Mouse (Mus musculus): ENCODE results near the gene Rinl. TPM values are rescaled to one million over a fixed set of nuclear protein-coding genes. Genes with fewer than 3 reads are reported as not detected.

Gene Rinl
- polyA plus RNA-seq, 1 experiment from 2014 or later: 2.6 TPM

- ATAC-seq: no peak
- POLR2A ChIA-PET: interaction anchor here (0.9 to 4.0 kb wide), 3 partner anchors 7 to 47 kb away, joined by 3 to 22 read pairs (median 8); partner anchors contain the start of gene Sirt2
- in situ Hi-C loops (cut with MboI; ENCODE audit: low pct_unique_long_range_greater_than_20kb): no loop called here
- TF ChIP-seq CTCF (IDR thresholded peaks at IDR 0.05): no peak
- no peak for DNase-seq (ENCODE audit: low read depth, low spot score)
- CTCF ChIA-PET: interaction anchor here (0.8 to 1.1 kb wide), 3 partner anchors 11 to 33 kb away, joined by 3 read pairs; no protein-coding TSS in a partner anchor
- no peaks in the 10 kb centered on the region for H3K27me3 ChIP-seq
Observed at GRCm38 (mm10) chr7:28812949-28813348, 24.2 kb downstream of the Rinl start.

- ChIA-PET CTCF (no interaction called here), POLR2A (no interaction called here)
- no peak for ATAC-seq
- no peaks in the 10 kb centered on the region for H3K27me3 ChIP-seq
- no peak for TF ChIP-seq CTCF (IDR thresholded peaks at IDR 0.05)
- in situ Hi-C loops (cut with MboI; ENCODE audit: low pct_unique_long_range_greater_than_20kb): no loop called here
- no peak for DNase-seq (ENCODE audit: low read depth, low spot score)
Observed at GRCm38 (mm10) chr7:28814306-28815034, 25.7 kb downstream of the Rinl start.

- no peak for ATAC-seq
- in situ Hi-C loops (cut with MboI; ENCODE audit: low pct_unique_long_range_greater_than_20kb): no loop called here
- no peak for DNase-seq (ENCODE audit: low read depth, low spot score)
- H3K27me3 ChIP-seq: no peaks in the 10 kb centered on the region
- no peak for TF ChIP-seq CTCF (IDR thresholded peaks at IDR 0.05)
- CTCF ChIA-PET: no interaction called here
- POLR2A ChIA-PET: no interaction called here
Observed at GRCm38 (mm10) chr7:28815230-28815629, 26.5 kb downstream of the Rinl start.

GRCm38 (mm10) chr7:28816201-28816600, 27.4 kb downstream of the Rinl start:
- no peak for ATAC-seq
- no peak for TF ChIP-seq CTCF (IDR thresholded peaks at IDR 0.05)
- in situ Hi-C loops (cut with MboI; ENCODE audit: low pct_unique_long_range_greater_than_20kb): no loop called here
- no peak for DNase-seq (ENCODE audit: low read depth, low spot score)
- ChIA-PET CTCF (no interaction called here), POLR2A (interaction anchor here (0.6 kb wide), 2 partner anchors 137 to 168 kb away, joined by 3 to 4 read pairs; no protein-coding TSS in a partner anchor)
- no peaks in the 10 kb centered on the region for H3K27me3 ChIP-seq

- no peak for TF ChIP-seq CTCF (IDR thresholded peaks at IDR 0.05)
- CTCF ChIA-PET: no interaction called here
- ATAC-seq (no peak), DNase-seq (ENCODE audit: low read depth, low spot score) (no peak)
- POLR2A ChIA-PET: interaction anchor here (0.6 to 1.2 kb wide), 2 partner anchors 9 to 136 kb away, joined by 3 to 5 read pairs; partner anchors contain the start of gene Hnrnpl
- H3K27me3 ChIP-seq: no peaks in the 10 kb centered on the region
- in situ Hi-C loops (cut with MboI; ENCODE audit: low pct_unique_long_range_greater_than_20kb): no loop called here
Observed at GRCm38 (mm10) chr7:28816920-28817319, 28.2 kb downstream of the Rinl start.

DNA sequence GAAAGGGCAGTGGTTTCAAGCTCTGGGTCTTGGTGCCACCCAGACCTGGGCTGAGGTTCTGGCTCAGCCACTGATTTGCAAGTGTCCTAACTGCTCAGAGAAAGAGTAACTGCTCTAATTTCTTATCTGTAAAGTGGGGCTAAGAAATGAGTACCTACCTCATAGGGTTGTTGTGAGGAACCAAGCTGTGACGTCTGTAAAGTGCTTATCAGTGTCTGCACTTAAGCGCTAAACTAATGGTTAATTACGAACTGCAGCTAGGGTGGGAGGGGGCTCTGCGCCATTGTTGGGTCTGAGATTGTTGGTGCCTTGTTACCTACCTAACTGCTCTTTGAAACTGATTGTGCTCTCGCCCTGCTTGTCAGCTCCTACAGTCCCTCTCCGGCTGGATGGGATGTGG, 28.8 kb downstream of the Rinl start:
- in situ Hi-C loops (cut with MboI; ENCODE audit: low pct_unique_long_range_greater_than_20kb): no loop called here
- ChIA-PET POLR2A (interaction anchor here (1.2 kb wide), 1 partner anchor 9 kb away, joined by 5 read pairs; the partner anchor contains the start of gene Hnrnpl), CTCF (interaction anchor here (1.4 kb wide), 1 partner anchor 10 kb away, joined by 4 read pairs; no protein-coding TSS in a partner anchor)
- H3K27me3 ChIP-seq: no peaks in the 10 kb centered on the region
- no peak for TF ChIP-seq CTCF (IDR thresholded peaks at IDR 0.05)
- ATAC-seq (no peak), DNase-seq (ENCODE audit: low read depth, low spot score) (no peak)

GRCm38 (mm10) chr7:28817957-28818356, 29.2 kb downstream of the Rinl start:
- CTCF ChIA-PET: interaction anchor here (1.4 kb wide), 1 partner anchor 10 kb away, joined by 4 read pairs; no protein-coding TSS in a partner anchor
- DNase-seq (ENCODE audit: low read depth, low spot score): no peak
- no peak for ATAC-seq
- no peaks in the 10 kb centered on the region for H3K27me3 ChIP-seq
- TF ChIP-seq CTCF (IDR thresholded peaks at IDR 0.05): no peak
- POLR2A ChIA-PET: interaction anchor here (1.2 kb wide), 1 partner anchor 10 kb away, joined by 5 read pairs; the partner anchor contains the start of gene Hnrnpl
- in situ Hi-C loops (cut with MboI; ENCODE audit: low pct_unique_long_range_greater_than_20kb): no loop called here

DNA sequence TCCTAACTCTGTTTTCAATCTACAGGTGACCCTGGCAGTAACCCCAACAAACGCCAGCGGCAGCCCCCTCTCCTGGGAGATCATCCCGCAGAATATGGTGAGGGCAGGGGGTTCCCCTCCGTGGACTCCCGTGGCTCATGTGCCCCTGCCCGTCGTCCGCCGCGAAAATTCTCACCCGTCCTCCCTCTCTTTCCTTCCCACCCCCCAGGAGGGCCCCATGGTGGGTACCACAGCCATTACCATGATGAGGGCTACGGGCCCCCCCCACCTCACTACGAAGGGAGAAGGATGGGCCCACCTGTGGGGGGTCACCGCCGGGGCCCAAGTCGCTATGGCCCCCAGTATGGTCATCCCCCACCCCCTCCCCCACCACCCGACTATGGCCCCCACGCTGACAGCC, 29.7 kb downstream of the Rinl start:
- CTCF ChIA-PET: interaction anchor here (1.4 kb wide), 1 partner anchor 9 kb away, joined by 4 read pairs; no protein-coding TSS in a partner anchor
- POLR2A ChIA-PET: interaction anchor here (1.2 to 3.5 kb wide), 2 partner anchors 7 to 10 kb away, joined by 5 to 22 read pairs; partner anchors contain the start of gene Hnrnpl
- no peaks in the 10 kb centered on the region for H3K27me3 ChIP-seq
- ATAC-seq (no peak), DNase-seq (ENCODE audit: low read depth, low spot score) (no peak)
- no peak for TF ChIP-seq CTCF (IDR thresholded peaks at IDR 0.05)
- in situ Hi-C loops (cut with MboI; ENCODE audit: low pct_unique_long_range_greater_than_20kb): no loop called here

DNA sequence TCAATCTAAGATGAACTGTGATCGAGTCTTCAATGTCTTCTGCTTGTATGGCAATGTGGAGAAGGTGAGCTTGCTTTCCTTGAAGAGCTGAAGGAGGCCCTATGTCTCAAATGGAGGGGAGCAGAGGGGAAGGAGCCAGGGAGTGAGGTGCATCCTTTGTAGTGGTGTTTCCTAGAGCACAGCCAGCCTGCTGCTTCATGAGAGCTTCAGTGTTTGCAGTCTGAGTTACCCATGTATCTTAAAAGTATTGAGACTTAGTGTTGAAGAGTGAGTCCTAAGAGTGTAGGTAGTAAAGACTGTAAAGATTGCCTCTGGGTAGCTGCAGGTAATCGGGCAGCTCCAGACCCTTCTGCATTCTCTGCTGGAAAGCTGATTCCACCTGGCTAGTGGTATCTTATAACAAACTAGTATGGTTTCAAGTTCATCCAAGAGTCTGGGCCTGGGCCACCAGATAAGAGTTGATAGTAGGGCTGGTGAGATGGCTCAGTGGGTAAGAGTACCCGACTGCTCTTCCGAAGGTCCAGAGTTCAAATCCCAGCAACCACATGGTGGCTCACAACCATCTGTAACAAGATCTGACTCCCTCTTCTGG, 30.2 kb downstream of the Rinl start:
- no peak for TF ChIP-seq CTCF (IDR thresholded peaks at IDR 0.05)
- ATAC-seq: no peak
- H3K27me3 ChIP-seq: no peaks in the 10 kb centered on the region
- ChIA-PET CTCF (interaction anchor here (0.6 to 1.4 kb wide), 2 partner anchors 9 to 14 kb away, joined by 3 to 4 read pairs; no protein-coding TSS in a partner anchor), POLR2A (interaction anchor here (3.5 kb wide), 1 partner anchor 8 kb away, joined by 22 read pairs; no protein-coding TSS in a partner anchor)
- in situ Hi-C loops (cut with MboI; ENCODE audit: low pct_unique_long_range_greater_than_20kb): no loop called here
- no peak for DNase-seq (ENCODE audit: low read depth, low spot score)

- no peaks in the 10 kb centered on the region for H3K27me3 ChIP-seq
- no peak for DNase-seq (ENCODE audit: low read depth, low spot score)
- TF ChIP-seq CTCF (IDR thresholded peaks at IDR 0.05): no peak
- ChIA-PET CTCF (interaction anchor here (1.4 kb wide), 1 partner anchor 16 kb away, joined by 3 read pairs; no protein-coding TSS in a partner anchor), POLR2A (interaction anchor here (1.3 to 3.5 kb wide), 2 partner anchors 8 to 18 kb away, joined by 3 to 22 read pairs; no protein-coding TSS in a partner anchor)
- in situ Hi-C loops (cut with MboI; ENCODE audit: low pct_unique_long_range_greater_than_20kb): no loop called here
- ATAC-seq: no peak
Observed at GRCm38 (mm10) chr7:28819571-28819970, 30.8 kb downstream of the Rinl start.
